Mouse (Mus musculus): ENCODE data around the gene Cxcl12. TPM values are rescaled to one million over a fixed set of nuclear protein-coding genes. Genes with fewer than 3 reads are reported as not detected.

Cxcl12 gene
- polyA plus RNA-seq, 1 experiment from 2014 or later = 6.0 TPM

GRCm38 (mm10) chr6:117207289-117207688 is 39.0 kb downstream of the Cxcl12 start:
- no peak for ATAC-seq (ENCODE audit: low read depth)
- H3K4me2 ChIP-seq (ENCODE audit: low read depth, low read length) = no peak overlapping the region
- no peak overlapping the region for H3K27ac ChIP-seq (ENCODE audit: low read depth, low read length)
- H3K9ac ChIP-seq (replicated peaks; ENCODE audit: low read depth, low read length) = no peak overlapping the region
- WGBS = 96% methylated on average over 1 of the region's 1 CpGs
- no peaks in the 10 kb centered on the region for H3K4me1 ChIP-seq (ENCODE audit: control insufficient read depth, insufficient read depth, low read length)
- H3K4me3 ChIP-seq (ENCODE audit: low read depth, low read length) = no peak overlapping the region
- H3K36me3 ChIP-seq (ENCODE audit: control insufficient read depth, insufficient read depth, low read length) = no peaks in the 10 kb centered on the region
- H3K27me3 ChIP-seq (ENCODE audit: control insufficient read depth, insufficient read depth, low read length) = no peaks in the 10 kb centered on the region
- no peaks in the 10 kb centered on the region for H3K9me3 ChIP-seq (ENCODE audit: control insufficient read depth, low read length)

- no peak for ATAC-seq (ENCODE audit: low read depth)
- Histone ChIP-seq H3K27ac (ENCODE audit: low read depth, low read length) (no peak overlapping the region), H3K27me3 (ENCODE audit: control insufficient read depth, insufficient read depth, low read length) (no peaks in the 10 kb centered on the region), H3K4me2 (ENCODE audit: low read depth, low read length) (no peak overlapping the region), H3K4me1 (ENCODE audit: control insufficient read depth, insufficient read depth, low read length) (no peaks in the 10 kb centered on the region), H3K4me3 (ENCODE audit: low read depth, low read length) (no peak overlapping the region), H3K36me3 (ENCODE audit: control insufficient read depth, insufficient read depth, low read length) (no peaks in the 10 kb centered on the region), H3K9ac (replicated peaks; ENCODE audit: low read depth, low read length) (no peak overlapping the region), H3K9me3 (ENCODE audit: control insufficient read depth, low read length) (no peaks in the 10 kb centered on the region)
- 81% methylated on average over 6 of the region's 6 CpGs for WGBS
Observed at GRCm38 (mm10) chr6:117210086-117210485, 41.8 kb downstream of the Cxcl12 start.

- H3K9ac ChIP-seq (replicated peaks; ENCODE audit: low read depth, low read length) = no peak overlapping the region
- no peak overlapping the region for H3K4me3 ChIP-seq (ENCODE audit: low read depth, low read length)
- H3K36me3 ChIP-seq (ENCODE audit: control insufficient read depth, insufficient read depth, low read length) = no peaks in the 10 kb centered on the region
- no peaks in the 10 kb centered on the region for H3K27me3 ChIP-seq (ENCODE audit: control insufficient read depth, insufficient read depth, low read length)
- WGBS = 64% methylated on average over 6 of the region's 6 CpGs
- no peaks in the 10 kb centered on the region for H3K4me1 ChIP-seq (ENCODE audit: control insufficient read depth, insufficient read depth, low read length)
- H3K9me3 ChIP-seq (ENCODE audit: control insufficient read depth, low read length) = no peaks in the 10 kb centered on the region
- H3K4me2 ChIP-seq (ENCODE audit: low read depth, low read length) = no peak overlapping the region
- no peak overlapping the region for H3K27ac ChIP-seq (ENCODE audit: low read depth, low read length)
- no peak for ATAC-seq (ENCODE audit: low read depth)
Observed at GRCm38 (mm10) chr6:117210536-117210935, 42.2 kb downstream of the Cxcl12 start.

- Histone ChIP-seq H3K9me3 (ENCODE audit: control insufficient read depth, low read length) (no peaks in the 10 kb centered on the region), H3K4me1 (ENCODE audit: control insufficient read depth, insufficient read depth, low read length) (no peaks in the 10 kb centered on the region), H3K4me3 (ENCODE audit: low read depth, low read length) (no peak overlapping the region), H3K9ac (replicated peaks; ENCODE audit: low read depth, low read length) (no peak overlapping the region), H3K36me3 (ENCODE audit: control insufficient read depth, insufficient read depth, low read length) (no peaks in the 10 kb centered on the region), H3K27ac (ENCODE audit: low read depth, low read length) (no peak overlapping the region), H3K4me2 (ENCODE audit: low read depth, low read length) (no peak overlapping the region), H3K27me3 (ENCODE audit: control insufficient read depth, insufficient read depth, low read length) (no peaks in the 10 kb centered on the region)
- WGBS = 81% methylated on average over 5 of the region's 5 CpGs
- no peak for ATAC-seq (ENCODE audit: low read depth)
Observed at GRCm38 (mm10) chr6:117214506-117214905, 46.2 kb downstream of the Cxcl12 start.

- Histone ChIP-seq H3K27me3 (ENCODE audit: control insufficient read depth, insufficient read depth, low read length) (no peaks in the 10 kb centered on the region), H3K4me2 (ENCODE audit: low read depth, low read length) (no peak overlapping the region), H3K4me3 (ENCODE audit: low read depth, low read length) (no peak overlapping the region), H3K9me3 (ENCODE audit: control insufficient read depth, low read length) (no peaks in the 10 kb centered on the region), H3K4me1 (ENCODE audit: control insufficient read depth, insufficient read depth, low read length) (no peaks in the 10 kb centered on the region), H3K9ac (replicated peaks; ENCODE audit: low read depth, low read length) (no peak overlapping the region), H3K36me3 (ENCODE audit: control insufficient read depth, insufficient read depth, low read length) (no peaks in the 10 kb centered on the region), H3K27ac (ENCODE audit: low read depth, low read length) (no peak overlapping the region)
- no peak for ATAC-seq (ENCODE audit: low read depth)
- 86% methylated on average over 9 of the region's 9 CpGs for WGBS
Observed at GRCm38 (mm10) chr6:117218442-117219299, 50.3 kb downstream of the Cxcl12 start.

- ATAC-seq (ENCODE audit: low read depth) = no peak
- 66% methylated on average over 3 of the region's 3 CpGs for WGBS
- Histone ChIP-seq H3K9ac (replicated peaks; ENCODE audit: low read depth, low read length) (no peak overlapping the region), H3K27me3 (ENCODE audit: control insufficient read depth, insufficient read depth, low read length) (no peaks in the 10 kb centered on the region), H3K9me3 (ENCODE audit: control insufficient read depth, low read length) (no peaks in the 10 kb centered on the region), H3K4me1 (ENCODE audit: control insufficient read depth, insufficient read depth, low read length) (no peaks in the 10 kb centered on the region), H3K4me2 (ENCODE audit: low read depth, low read length) (no peak overlapping the region), H3K36me3 (ENCODE audit: control insufficient read depth, insufficient read depth, low read length) (no peaks in the 10 kb centered on the region), H3K4me3 (ENCODE audit: low read depth, low read length) (no peak overlapping the region), H3K27ac (ENCODE audit: low read depth, low read length) (no peak overlapping the region)
Observed at GRCm38 (mm10) chr6:117219300-117219680, 51.0 kb downstream of the Cxcl12 start.

- ATAC-seq (ENCODE audit: low read depth) = no peak
- no peak overlapping the region for H3K9ac ChIP-seq (replicated peaks; ENCODE audit: low read depth, low read length)
- WGBS = 88% methylated on average over 7 of the region's 7 CpGs
- no peak overlapping the region for H3K4me2 ChIP-seq (ENCODE audit: low read depth, low read length)
- H3K27me3 ChIP-seq (ENCODE audit: control insufficient read depth, insufficient read depth, low read length) = no peaks in the 10 kb centered on the region
- H3K27ac ChIP-seq (ENCODE audit: low read depth, low read length) = no peak overlapping the region
- no peaks in the 10 kb centered on the region for H3K9me3 ChIP-seq (ENCODE audit: control insufficient read depth, low read length)
- H3K36me3 ChIP-seq (ENCODE audit: control insufficient read depth, insufficient read depth, low read length) = no peaks in the 10 kb centered on the region
- H3K4me3 ChIP-seq (ENCODE audit: low read depth, low read length) = no peak overlapping the region
- no peaks in the 10 kb centered on the region for H3K4me1 ChIP-seq (ENCODE audit: control insufficient read depth, insufficient read depth, low read length)
Observed at GRCm38 (mm10) chr6:117219911-117220481, 51.7 kb downstream of the Cxcl12 start.

- no peak overlapping the region for H3K27ac ChIP-seq (ENCODE audit: low read depth, low read length)
- no peaks in the 10 kb centered on the region for H3K27me3 ChIP-seq (ENCODE audit: control insufficient read depth, insufficient read depth, low read length)
- no peak for ATAC-seq (ENCODE audit: low read depth)
- no peaks in the 10 kb centered on the region for H3K4me1 ChIP-seq (ENCODE audit: control insufficient read depth, insufficient read depth, low read length)
- no peak overlapping the region for H3K4me2 ChIP-seq (ENCODE audit: low read depth, low read length)
- no peak overlapping the region for H3K9ac ChIP-seq (replicated peaks; ENCODE audit: low read depth, low read length)
- whole genome bisulfite sequencing = 83% methylated on average over 11 of the region's 11 CpGs
- H3K9me3 ChIP-seq (ENCODE audit: control insufficient read depth, low read length) = no peaks in the 10 kb centered on the region
- H3K4me3 ChIP-seq (ENCODE audit: low read depth, low read length) = no peak overlapping the region
- no peaks in the 10 kb centered on the region for H3K36me3 ChIP-seq (ENCODE audit: control insufficient read depth, insufficient read depth, low read length)
Observed at GRCm38 (mm10) chr6:117220831-117221345, 52.6 kb downstream of the Cxcl12 start.

Measured in neural tube, embryonic 14.5 days (tissue).